Mouse (Mus musculus): Measurements from ENCODE around the gene Phlpp2.

Gene Phlpp2

DNA sequence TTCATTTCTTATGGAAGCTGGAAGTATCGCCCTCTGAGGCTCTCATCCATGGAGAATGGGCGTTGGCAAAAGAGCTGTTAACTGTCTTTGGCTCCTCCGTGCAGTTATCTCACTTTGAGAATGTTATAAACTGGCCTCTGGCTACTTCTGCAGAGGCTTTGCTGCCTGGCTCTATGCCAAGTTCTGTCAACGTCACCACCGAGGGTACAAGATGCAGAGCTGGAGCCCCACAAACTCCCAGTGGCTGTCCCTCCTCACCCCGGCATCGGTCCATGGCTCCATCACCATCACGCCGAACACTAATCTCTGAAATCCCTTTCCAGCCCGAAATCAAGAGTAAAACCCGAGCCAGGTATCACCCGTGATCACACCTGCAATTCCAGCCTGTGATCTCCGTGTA lies 95.1 kb downstream of the Phlpp2 start:
- DNase-seq, result no peak

DNA sequence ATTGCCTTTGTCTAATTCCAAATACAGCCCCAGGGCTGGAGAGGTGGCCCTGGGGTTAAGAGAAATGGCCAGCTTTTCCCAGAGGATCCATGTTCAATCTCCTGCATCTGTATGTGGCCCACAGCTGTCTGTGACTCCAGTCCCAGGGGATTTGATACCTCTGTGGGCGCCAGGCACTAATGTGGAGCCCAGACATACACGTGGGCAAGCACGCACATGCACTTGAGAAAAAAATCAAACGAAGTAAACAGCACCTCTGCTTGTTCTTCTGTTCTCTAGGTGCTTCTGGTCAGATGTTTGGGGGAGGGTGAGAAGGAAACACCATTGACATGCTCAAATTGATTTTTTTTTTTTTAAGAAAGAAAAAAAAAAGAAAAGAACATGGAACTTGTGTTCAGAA lies 95.8 kb downstream of the Phlpp2 start:
- no peak for DNase-seq

GRCm38 (mm10) chr8:109968837-109969236 lies 100.5 kb downstream of the Phlpp2 start:
- DNase-seq, result no peak

DNA sequence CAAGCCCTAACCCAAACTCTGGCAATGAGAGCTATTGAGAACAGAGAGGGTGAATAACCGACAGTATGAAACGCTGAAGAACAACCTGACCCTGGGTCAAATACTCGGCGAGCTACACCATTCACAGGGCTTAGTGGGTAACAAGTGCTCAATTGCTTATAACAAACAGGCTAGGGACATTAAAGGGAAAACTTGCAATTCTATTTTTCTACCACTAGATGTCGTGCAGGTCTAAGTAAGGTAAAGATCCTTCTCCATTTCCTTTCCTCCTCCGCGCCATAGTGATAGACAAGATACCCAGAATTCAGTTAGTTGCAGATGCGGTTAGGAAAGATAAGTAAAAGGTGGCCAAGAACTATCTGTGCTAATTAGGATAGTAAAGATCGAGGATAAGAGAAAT lies 102.0 kb downstream of the Phlpp2 start:
- no peak for DNase-seq

GRCm38 (mm10) chr8:109972901-109973300 lies 104.6 kb downstream of the Phlpp2 start:
- DNase-seq, result no peak

- DNase-seq, result no peak
Measured at GRCm38 (mm10) chr8:109979339-109979738, 111.0 kb downstream of the Phlpp2 start.

DNA sequence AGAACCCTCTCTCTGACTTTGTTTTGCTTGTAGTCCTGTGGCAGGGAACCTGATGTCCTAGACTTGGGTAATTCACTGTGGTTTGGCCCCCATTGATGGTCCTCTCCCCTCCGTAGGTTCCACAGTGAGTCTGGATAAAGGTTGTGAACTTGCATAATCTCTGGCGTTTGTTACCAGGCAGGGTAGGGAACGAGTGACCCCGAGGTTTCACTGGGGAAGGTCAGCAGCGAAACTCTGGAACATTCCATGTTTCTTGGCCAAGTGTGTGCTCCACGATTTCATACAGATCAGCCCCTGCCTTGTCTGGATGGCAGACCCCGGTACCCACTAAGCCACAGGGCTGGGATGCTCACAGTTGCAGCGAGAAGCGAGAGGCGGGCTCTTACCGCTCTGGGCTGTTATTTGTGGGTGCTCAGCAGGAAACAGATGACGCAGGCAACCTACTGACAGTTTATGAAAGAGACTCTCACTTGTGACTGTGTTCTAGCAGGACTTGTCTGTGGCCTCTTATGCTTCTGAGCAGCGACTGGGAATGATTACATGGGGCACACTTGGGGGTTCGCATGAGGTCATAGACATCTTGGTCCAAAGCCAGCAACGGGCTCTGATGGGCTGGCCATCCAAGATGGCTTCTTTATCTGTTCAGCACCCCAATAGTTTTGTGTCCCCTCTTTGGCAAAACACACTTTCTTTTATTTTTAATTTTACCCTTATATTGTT lies 114.2 kb downstream of the Phlpp2 start:
- DNase-seq, result peak; percentile 18 to 24

- DNase-seq, result no peak
Measured at GRCm38 (mm10) chr8:109983944-109984343, 115.6 kb downstream of the Phlpp2 start.

DNA sequence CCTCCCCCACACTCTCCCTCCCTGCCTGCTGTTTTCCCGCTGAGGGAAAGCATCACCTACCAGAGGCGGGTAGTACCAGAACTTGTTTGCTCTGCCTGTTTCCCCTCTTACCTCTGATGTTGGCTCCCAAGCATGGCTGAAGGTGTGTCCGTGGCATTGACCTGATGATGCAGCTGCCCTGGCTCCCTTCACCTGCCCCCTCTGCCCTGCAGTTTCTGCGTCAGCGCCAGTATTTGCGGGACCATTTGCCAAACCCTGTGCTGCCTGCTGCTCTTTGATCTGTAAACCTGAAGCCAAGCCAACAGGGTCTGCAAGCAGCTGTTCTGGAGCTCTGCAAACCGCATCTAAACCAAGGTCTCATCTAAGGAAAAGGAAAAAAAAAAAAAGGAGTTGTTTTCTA lies 118.0 kb downstream of the Phlpp2 start:
- no peak for DNase-seq

GRCm38 (mm10) chr8:109987776-109988175 lies 119.4 kb downstream of the Phlpp2 start:
- DNase-seq, result no peak

DNA sequence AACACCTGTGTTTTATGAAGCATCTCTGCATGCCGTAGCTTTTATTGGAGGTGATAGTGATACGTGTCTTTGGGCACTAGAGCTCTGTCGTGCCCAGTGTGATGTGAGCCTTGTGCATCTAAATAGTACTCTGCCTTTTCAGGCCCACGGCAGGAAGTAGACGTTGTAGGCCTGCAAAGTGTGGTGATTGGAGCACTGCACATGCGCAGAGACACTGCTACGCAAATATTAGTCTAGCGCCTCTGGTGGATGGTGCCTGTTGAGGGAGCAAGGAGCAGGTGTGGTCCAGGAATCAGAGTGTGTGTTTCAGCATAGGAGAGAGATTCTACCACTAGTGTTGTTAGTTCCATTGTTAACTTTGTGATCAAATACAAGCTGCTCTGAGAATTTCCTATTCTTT lies 120.8 kb downstream of the Phlpp2 start:
- DNase-seq, result no peak

- no peak for DNase-seq
Measured at GRCm38 (mm10) chr8:109990224-109990623, 121.9 kb downstream of the Phlpp2 start, which contains the start of gene Tat. TSS of gene Tat (plus strand) at chr8:109990437.

DNA sequence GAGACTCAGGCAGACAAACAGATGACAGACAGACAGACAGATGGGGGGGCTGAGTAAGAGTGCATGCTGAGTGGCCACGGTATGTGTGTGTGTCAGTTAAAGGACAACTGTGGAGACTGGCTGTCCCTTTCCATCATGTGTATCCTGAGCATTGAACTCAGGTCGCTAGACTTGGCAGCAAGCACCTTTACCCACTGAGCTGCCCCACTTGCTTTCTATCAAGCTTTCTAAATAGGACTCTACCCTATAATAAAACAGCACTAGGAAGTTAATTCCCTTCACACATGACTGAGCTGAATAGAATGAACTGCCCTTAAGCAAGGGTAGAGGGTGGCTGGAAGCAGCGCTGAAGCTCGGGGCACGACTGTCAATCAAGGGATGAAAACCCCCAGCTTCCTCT lies 123.8 kb downstream of the Phlpp2 start:
- no peak for DNase-seq

DNA sequence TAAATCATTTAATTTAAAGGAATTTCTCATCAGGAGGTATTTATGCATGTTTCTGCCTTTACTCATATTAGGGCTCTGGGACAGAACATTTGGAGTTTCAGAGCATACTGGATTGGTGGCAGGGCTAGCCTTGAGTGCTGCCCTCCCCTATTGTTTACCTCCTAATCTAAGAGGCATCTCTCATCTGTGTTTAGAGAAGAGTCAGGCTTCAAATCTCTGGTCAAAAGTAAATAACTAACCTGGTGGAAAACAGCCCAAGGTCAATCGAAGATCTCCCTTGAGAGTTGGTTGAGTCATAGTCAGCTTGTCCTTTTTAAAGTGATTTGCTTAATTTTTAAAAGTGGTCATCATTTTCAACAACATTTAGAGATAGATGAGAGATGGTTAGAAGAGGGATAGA lies 124.6 kb downstream of the Phlpp2 start:
- no peak for DNase-seq
